Mouse (Mus musculus) heart, postnatal 25 days (tissue): ENCODE data around the gene St3gal3. TPM values are rescaled to one million over a fixed set of nuclear protein-coding genes. Genes with fewer than 3 reads are reported as not detected.

Experiments
- DNase-seq: peaks from one replicate; pipeline ENCODE4 v3.0.0; 2022; ENCODE audit warnings: low spot score
- intact Hi-C: fragments of 180-260 bp; cut with DNase I; formaldehyde crosslinking; loops from one replicate; pipeline ENCODE4 v1.15.1; 2025
- total RNA-seq, 2 experiments: library from RNA; stranded (reverse); gene quantifications; 2 replicates each; pipeline ENCODE4 v1.2.3; 2021

St3gal3 gene
- total RNA-seq, 2 experiments from 2014 or later = 61.6 to 66.6 TPM

GRCm38 (mm10) chr4:118061809-118062463 lies 72.8 kb downstream of the St3gal3 start:
- intact Hi-C loops = no loop called here
- DNase-seq = no peak

DNA sequence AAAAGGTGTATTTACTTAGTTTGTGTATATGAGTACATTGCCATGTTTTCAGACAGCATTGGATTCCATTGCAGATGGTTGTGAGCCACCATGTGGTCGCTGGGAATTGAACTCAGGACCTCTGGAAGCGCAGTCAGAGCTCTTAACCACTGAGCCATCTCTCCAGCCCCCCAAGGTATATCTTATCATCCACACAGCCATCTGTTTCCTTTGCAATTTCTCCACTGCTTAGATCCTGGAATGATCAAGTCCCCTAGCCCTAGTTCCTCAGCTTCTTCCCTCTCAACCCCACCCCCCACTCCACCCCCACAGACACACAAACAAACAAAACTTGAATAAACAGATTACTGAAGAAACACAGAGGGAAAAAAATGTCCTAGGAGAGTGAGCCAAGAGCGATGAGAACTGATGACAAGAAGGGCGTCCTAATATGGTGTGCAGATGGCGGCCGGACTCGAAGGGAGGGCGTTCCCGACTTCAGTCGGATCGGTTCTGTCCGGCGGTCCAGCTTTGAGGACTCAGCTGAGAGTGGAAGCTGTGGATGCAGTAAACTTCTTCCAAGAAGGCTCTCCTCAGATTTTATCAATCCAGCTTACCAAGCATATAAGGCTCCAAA lies 73.7 kb downstream of the St3gal3 start:
- DNase-seq = peak; percentile 52
- intact Hi-C loops = no loop called here

GRCm38 (mm10) chr4:118059816-118060475 lies 74.8 kb downstream of the St3gal3 start:
- no peak for DNase-seq
- intact Hi-C loops = no loop called here

- intact Hi-C loops = no loop called here
- DNase-seq = peak; percentile 62
Measured at GRCm38 (mm10) chr4:118058116-118058677, 76.5 kb downstream of the St3gal3 start.

- DNase-seq = no peak
- intact Hi-C loops = no loop called here
Measured at GRCm38 (mm10) chr4:118057076-118057475, 77.6 kb downstream of the St3gal3 start.

- intact Hi-C loops = no loop called here
- no peak for DNase-seq
Measured at GRCm38 (mm10) chr4:118054615-118055014, 80.1 kb downstream of the St3gal3 start.

DNA sequence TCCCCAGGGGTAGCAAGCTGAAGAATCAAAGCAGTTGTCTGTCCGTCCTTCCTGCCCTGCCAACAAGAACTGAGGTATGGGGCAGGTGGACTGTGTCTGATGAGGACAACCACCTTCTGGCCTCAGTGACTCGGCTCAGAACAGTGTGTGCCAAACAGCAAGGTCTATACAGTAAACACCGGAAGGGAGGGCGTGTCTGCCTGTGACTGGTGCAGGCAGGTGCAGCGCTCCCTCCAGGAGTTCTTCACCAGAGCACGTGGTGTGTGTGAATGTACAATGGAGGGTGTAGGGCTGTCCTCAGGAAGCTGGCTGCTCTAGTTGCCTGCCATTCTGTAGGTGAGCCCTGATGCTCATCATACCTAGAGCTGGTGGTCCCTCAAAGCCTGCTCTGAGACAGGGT lies 80.8 kb downstream of the St3gal3 start:
- intact Hi-C loops = no loop called here
- no peak for DNase-seq

- intact Hi-C loops = no loop called here
- no peak for DNase-seq
Measured at GRCm38 (mm10) chr4:118049606-118050302, 85.0 kb downstream of the St3gal3 start.

DNA sequence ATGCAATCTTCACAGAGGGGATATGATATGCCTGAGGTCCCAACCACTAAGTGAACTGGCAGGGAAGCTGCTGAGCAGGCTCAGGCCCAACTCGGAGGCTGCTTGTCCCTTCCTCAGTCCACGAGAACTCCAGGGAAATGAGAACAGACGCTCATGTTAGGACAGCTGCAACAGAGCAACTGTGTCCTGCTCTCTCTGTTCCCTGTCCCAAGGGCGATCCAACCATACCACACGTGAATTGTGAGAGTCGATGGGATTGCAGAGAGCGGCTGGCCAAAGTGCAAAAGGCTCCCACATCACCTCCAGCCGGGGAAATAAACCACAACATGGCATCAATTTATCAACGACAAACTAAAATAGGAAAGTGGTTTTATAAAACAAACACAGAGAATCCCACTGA lies 90.2 kb downstream of the St3gal3 start:
- DNase-seq = no peak
- intact Hi-C loops = no loop called here

GRCm38 (mm10) chr4:118043331-118044002 lies 91.2 kb downstream of the St3gal3 start:
- intact Hi-C loops = no loop called here
- DNase-seq = no peak

- DNase-seq = no peak
- intact Hi-C loops = no loop called here
Measured at GRCm38 (mm10) chr4:118042671-118043320, 91.9 kb downstream of the St3gal3 start.

DNA sequence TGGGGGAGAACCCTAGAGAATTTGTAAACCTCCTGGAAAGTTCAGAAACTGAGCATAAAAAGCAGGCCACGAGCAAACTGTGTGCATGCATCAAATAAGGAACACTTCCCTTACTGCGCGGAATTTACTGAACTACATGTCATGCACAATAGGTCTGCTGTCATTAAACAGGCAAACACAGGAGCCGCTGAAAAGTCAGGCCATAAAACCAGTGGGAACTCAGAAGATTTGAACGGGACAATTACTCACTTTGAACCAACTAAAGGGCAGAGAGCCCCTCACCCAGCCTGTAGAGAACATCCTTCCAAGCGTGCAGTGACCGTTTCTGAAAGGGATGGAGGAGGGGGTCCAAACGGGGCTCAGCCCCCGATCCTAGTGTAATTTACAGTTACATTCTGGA lies 93.6 kb downstream of the St3gal3 start:
- no peak for DNase-seq
- intact Hi-C loops = no loop called here

DNA sequence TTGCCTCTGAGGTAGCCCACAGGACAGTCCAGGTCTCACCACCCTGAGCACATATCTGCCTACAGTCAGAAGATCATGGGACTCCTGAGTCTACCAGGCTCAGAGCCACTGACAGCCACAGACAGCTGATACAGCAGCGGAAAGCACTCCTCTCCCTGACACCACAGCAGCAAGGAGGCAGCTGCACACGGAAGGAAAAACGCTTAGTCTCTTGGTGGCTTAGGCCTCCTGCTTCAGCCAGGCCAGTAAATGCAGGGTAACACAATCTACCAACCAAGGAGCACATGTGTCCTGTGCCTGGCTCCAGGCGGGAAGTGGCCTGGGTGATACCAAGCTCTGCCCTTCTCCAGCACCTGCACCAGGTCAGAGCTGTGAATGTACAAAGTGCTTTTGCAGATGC lies 94.1 kb downstream of the St3gal3 start:
- no peak for DNase-seq
- intact Hi-C loops = no loop called here

GRCm38 (mm10) chr4:118039964-118040363 lies 94.8 kb downstream of the St3gal3 start:
- intact Hi-C loops = no loop called here
- no peak for DNase-seq

DNA sequence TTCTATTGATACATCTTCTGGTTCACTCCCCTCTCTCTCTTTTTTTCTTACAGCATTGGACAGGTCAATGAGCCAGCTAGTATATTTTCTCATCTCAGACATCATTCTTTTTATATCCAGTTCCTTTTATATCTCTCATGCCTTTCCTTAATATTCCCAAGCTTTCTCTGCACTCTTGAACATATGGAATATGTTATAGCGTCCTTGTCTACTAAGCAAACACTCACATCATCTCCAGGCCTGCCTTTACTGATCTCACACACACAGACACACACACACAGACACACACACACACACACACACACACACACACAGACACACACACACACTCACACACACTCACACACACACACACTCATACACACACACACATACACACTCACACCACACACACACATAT lies 96.7 kb downstream of the St3gal3 start:
- intact Hi-C loops = no loop called here
- DNase-seq = no peak

GRCm38 (mm10) chr4:118037406-118037805 lies 97.3 kb downstream of the St3gal3 start:
- intact Hi-C loops = no loop called here

DNA sequence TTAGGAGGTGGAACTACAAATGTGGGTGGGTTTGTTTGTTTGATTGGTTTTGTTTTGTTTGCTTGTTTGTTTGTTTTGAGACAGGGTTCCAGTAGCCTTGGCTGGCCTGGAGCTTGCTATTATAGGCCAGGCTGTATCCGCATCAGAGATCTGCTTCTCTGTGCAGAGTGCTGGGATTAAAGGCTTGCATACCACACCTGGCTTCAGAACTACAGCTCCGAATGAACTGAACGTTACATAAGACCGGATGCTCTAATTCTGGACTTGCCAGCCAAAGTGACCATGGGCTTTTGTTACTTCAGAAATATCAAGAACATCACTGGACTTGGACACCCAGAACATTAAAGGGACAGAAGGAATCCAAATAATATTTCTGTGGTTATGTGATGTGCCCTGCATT lies 98.2 kb downstream of the St3gal3 start:
- intact Hi-C loops = no loop called here
- DNase-seq = no peak

More at GRCm38 (mm10) chr4:118037406-118037805, 97.3 kb downstream of the St3gal3 start:
- no peak for DNase-seq

DNA sequence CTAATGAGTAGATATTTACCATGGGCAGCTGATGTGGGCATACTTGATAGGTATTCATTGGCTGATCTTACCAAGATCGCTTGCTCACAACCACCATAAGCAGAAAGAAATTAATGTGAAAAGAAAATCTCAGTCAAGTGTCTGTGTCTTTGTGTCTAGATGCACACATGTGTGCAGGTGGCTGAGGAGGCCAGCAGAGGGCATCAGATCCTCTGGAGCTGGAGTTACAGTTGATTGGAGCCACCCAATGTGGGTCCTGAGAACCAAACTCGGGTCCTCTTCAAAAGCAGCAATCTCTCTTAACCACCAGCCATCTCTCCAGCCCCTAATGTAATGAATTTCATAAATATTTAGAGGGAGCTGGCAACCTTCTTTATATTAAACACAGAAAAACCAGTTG lies 99.6 kb downstream of the St3gal3 start:
- DNase-seq = no peak
- intact Hi-C loops = no loop called here

DNA sequence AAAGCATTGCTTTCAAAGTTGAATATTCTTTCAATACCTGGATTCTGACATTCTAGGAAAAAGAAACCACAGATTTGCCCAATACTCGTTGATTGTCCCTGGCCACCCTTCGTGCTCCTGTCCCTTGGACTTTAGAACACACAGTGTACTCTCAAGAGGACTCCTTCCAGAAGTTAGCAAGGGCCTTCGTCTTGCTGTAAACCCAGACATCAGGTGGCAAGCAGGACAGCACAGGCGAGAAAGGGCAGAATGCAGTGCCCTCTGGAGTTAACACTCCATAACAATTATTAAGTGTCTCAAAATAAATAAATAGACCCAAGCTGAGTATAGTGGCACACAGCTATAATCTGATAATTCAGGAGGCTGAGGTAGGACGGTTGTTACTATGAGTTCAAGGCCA lies 101.7 kb downstream of the St3gal3 start:
- intact Hi-C loops = no loop called here
- DNase-seq = no peak
